Mouse (Mus musculus) brain, embryonic 14.5 days (tissue): ENCODE measurements at regions not wholly inside any gene's neighbourhood (a gene's known extent, or its start where the extent isn't known, plus 50 kb on each side); places are given as distances from the start of the nearest gene placed in this dataset.

Source experiments
- CTCF ChIP-seq: fragments of 200-500 bp; IDR thresholded peaks from 2 replicates; pipeline ENCODE4 v1.5.1; 2012; ENCODE audit warnings: inconsistent platforms, mild to moderate bottlenecking, moderate library complexity, borderline replicate concordance; ENCODE audit not compliant: insufficient read depth, insufficient read length; ENCODE audit errors: extremely low read depth
- POLR2A ChIP-seq: fragments of 200-500 bp; IDR thresholded peaks from 2 replicates; pipeline ENCODE4 v1.6.1; 2012; ENCODE audit warnings: mild to moderate bottlenecking, inconsistent platforms, borderline replicate concordance; ENCODE audit not compliant: poor library complexity, insufficient read depth, insufficient read length, severe bottlenecking; ENCODE audit errors: extremely low read depth

DNA sequence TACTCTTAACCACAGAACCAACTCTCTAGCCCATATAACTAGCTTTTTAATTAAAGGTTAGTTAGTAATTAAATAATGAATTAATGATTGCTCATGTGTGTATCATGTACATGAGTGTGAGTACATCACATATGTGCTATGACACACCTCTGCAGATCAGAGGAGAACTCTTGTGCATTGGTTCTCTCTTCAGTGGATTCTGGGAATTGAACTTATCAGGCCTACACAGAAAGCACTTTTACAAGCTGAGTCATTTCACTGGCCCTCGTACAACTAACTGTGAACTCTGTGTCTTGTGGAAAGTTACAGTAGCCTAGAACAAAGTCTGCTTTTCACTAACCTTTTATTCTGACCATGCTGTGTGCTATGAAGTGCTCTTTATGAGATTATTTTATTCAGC, 79.5 kb upstream of the Tnr start:
- TF ChIP-seq CTCF (no peak), POLR2A (no peak)
